Mouse (Mus musculus): ENCODE results near the gene Gpr176. TPM values are rescaled to one million over a fixed set of nuclear protein-coding genes. Genes with fewer than 3 reads are reported as not detected.

Gpr176 gene
- polyA plus RNA-seq, 1 experiment from 2014 or later = 7.7 TPM

- H3K9ac ChIP-seq = no peak overlapping the region
- no peaks in the 10 kb centered on the region for H3K27me3 ChIP-seq (ENCODE audit: control insufficient read depth, insufficient read depth, low read length)
- DNase-seq (ENCODE audit: low spot score) (no peak), ATAC-seq (ENCODE audit: low FRiP score) (no peak)
- H3K4me2 ChIP-seq (replicated peaks) = no peak overlapping the region
- no peaks in the 10 kb centered on the region for H3K36me3 ChIP-seq (replicated peaks; ENCODE audit: control insufficient read depth, insufficient read depth)
- H3K27ac ChIP-seq = no peak overlapping the region
- no peaks in the 10 kb centered on the region for H3K9me3 ChIP-seq (ENCODE audit: control insufficient read depth, low read length)
- WGBS = 82% methylated on average over 3 of the region's 3 CpGs
- no peak overlapping the region for H3K4me3 ChIP-seq (replicated peaks; ENCODE audit: low read length)
- H3K4me1 ChIP-seq (replicated peaks; ENCODE audit: control insufficient read depth, insufficient read depth, low read length) = 0 out of 2 replicates have a peak, but pooled peaks cover 5% of the 10 kb centered on the region
Measured at GRCm38 (mm10) chr2:118343897-118344296, 29.3 kb downstream of the Gpr176 start.

- ATAC-seq (ENCODE audit: low FRiP score) (no peak), DNase-seq (ENCODE audit: low spot score) (no peak)
- Histone ChIP-seq H3K4me2 (replicated peaks) (no peak overlapping the region), H3K4me3 (replicated peaks; ENCODE audit: low read length) (no peak overlapping the region), H3K9me3 (ENCODE audit: control insufficient read depth, low read length) (no peaks in the 10 kb centered on the region), H3K9ac (no peak overlapping the region), H3K4me1 (replicated peaks; ENCODE audit: control insufficient read depth, insufficient read depth, low read length) (0 out of 2 replicates have a peak, but pooled peaks cover 5% of the 10 kb centered on the region), H3K27ac (no peak overlapping the region), H3K27me3 (ENCODE audit: control insufficient read depth, insufficient read depth, low read length) (no peaks in the 10 kb centered on the region), H3K36me3 (replicated peaks; ENCODE audit: control insufficient read depth, insufficient read depth) (no peaks in the 10 kb centered on the region)
- WGBS = 82% methylated on average over 7 of the region's 7 CpGs
Measured at GRCm38 (mm10) chr2:118341295-118341694, 31.9 kb downstream of the Gpr176 start.

- WGBS = 50% methylated on average over 2 of the region's 2 CpGs
- no peak for ATAC-seq (ENCODE audit: low FRiP score)
Measured at GRCm38 (mm10) chr2:118336084-118336483, 37.1 kb downstream of the Gpr176 start.

GRCm38 (mm10) chr2:118322663-118323062 is 50.6 kb downstream of the Gpr176 start:
- H3K36me3 ChIP-seq (replicated peaks; ENCODE audit: control insufficient read depth, insufficient read depth) = no peaks in the 10 kb centered on the region
- H3K4me2 ChIP-seq (replicated peaks) = no peak overlapping the region
- no peak overlapping the region for H3K9ac ChIP-seq
- 72% methylated on average over 5 of the region's 5 CpGs for WGBS
- peaks cover 17% of the 10 kb centered on the region for H3K4me1 ChIP-seq (replicated peaks; ENCODE audit: control insufficient read depth, insufficient read depth, low read length)
- DNase-seq (ENCODE audit: low spot score) = no peak
- H3K27ac ChIP-seq = no peak overlapping the region
- ATAC-seq (ENCODE audit: low FRiP score) = no peak
- no peaks in the 10 kb centered on the region for H3K9me3 ChIP-seq (ENCODE audit: control insufficient read depth, low read length)
- no peak overlapping the region for H3K4me3 ChIP-seq (replicated peaks; ENCODE audit: low read length)
- H3K27me3 ChIP-seq (ENCODE audit: control insufficient read depth, insufficient read depth, low read length) = no peaks in the 10 kb centered on the region

More at GRCm38 (mm10) chr2:118336084-118336483, 37.1 kb downstream of the Gpr176 start:
- no peak for DNase-seq (ENCODE audit: low spot score)
- H3K27me3 ChIP-seq (ENCODE audit: control insufficient read depth, insufficient read depth, low read length) = no peaks in the 10 kb centered on the region
- no peak overlapping the region for H3K9ac ChIP-seq
- no peak overlapping the region for H3K27ac ChIP-seq
- H3K4me1 ChIP-seq (replicated peaks; ENCODE audit: control insufficient read depth, insufficient read depth, low read length) = no peaks in the 10 kb centered on the region
- no peaks in the 10 kb centered on the region for H3K9me3 ChIP-seq (ENCODE audit: control insufficient read depth, low read length)
- H3K4me3 ChIP-seq (replicated peaks; ENCODE audit: low read length) = no peak overlapping the region
- no peaks in the 10 kb centered on the region for H3K36me3 ChIP-seq (replicated peaks; ENCODE audit: control insufficient read depth, insufficient read depth)
- no peak overlapping the region for H3K4me2 ChIP-seq (replicated peaks)

GRCm38 (mm10) chr2:118321804-118322203 is 51.4 kb downstream of the Gpr176 start:
- Histone ChIP-seq H3K36me3 (replicated peaks; ENCODE audit: control insufficient read depth, insufficient read depth) (no peaks in the 10 kb centered on the region), H3K4me2 (replicated peaks) (no peak overlapping the region), H3K4me3 (replicated peaks; ENCODE audit: low read length) (no peak overlapping the region), H3K27ac (no peak overlapping the region), H3K9ac (no peak overlapping the region), H3K9me3 (ENCODE audit: control insufficient read depth, low read length) (no peaks in the 10 kb centered on the region), H3K27me3 (ENCODE audit: control insufficient read depth, insufficient read depth, low read length) (no peaks in the 10 kb centered on the region), H3K4me1 (replicated peaks; ENCODE audit: control insufficient read depth, insufficient read depth, low read length) (peaks cover 17% of the 10 kb centered on the region)
- DNase-seq (ENCODE audit: low spot score) = no peak
- no peak for ATAC-seq (ENCODE audit: low FRiP score)
- WGBS = 79% methylated on average over 4 of the region's 4 CpGs

GRCm38 (mm10) chr2:118321094-118321493 is 52.1 kb downstream of the Gpr176 start:
- H3K9me3 ChIP-seq (ENCODE audit: control insufficient read depth, low read length) = no peaks in the 10 kb centered on the region
- no peak overlapping the region for H3K27ac ChIP-seq
- ATAC-seq (ENCODE audit: low FRiP score) = no peak
- no peaks in the 10 kb centered on the region for H3K36me3 ChIP-seq (replicated peaks; ENCODE audit: control insufficient read depth, insufficient read depth)
- H3K4me2 ChIP-seq (replicated peaks) = no peak overlapping the region
- H3K4me1 ChIP-seq (replicated peaks; ENCODE audit: control insufficient read depth, insufficient read depth, low read length) = peaks cover 17% of the 10 kb centered on the region
- no peak for DNase-seq (ENCODE audit: low spot score)
- H3K9ac ChIP-seq = no peak overlapping the region
- H3K27me3 ChIP-seq (ENCODE audit: control insufficient read depth, insufficient read depth, low read length) = no peaks in the 10 kb centered on the region
- WGBS = 71% methylated on average over 4 of the region's 4 CpGs
- no peak overlapping the region for H3K4me3 ChIP-seq (replicated peaks; ENCODE audit: low read length)

GRCm38 (mm10) chr2:118320519-118320918 is 52.7 kb downstream of the Gpr176 start:
- Histone ChIP-seq H3K4me1 (replicated peaks; ENCODE audit: control insufficient read depth, insufficient read depth, low read length) (peaks cover 17% of the 10 kb centered on the region), H3K27ac (no peak overlapping the region), H3K9me3 (ENCODE audit: control insufficient read depth, low read length) (no peaks in the 10 kb centered on the region), H3K9ac (no peak overlapping the region), H3K4me2 (replicated peaks) (no peak overlapping the region), H3K36me3 (replicated peaks; ENCODE audit: control insufficient read depth, insufficient read depth) (no peaks in the 10 kb centered on the region), H3K27me3 (ENCODE audit: control insufficient read depth, insufficient read depth, low read length) (no peaks in the 10 kb centered on the region), H3K4me3 (replicated peaks; ENCODE audit: low read length) (no peak overlapping the region)
- ATAC-seq (ENCODE audit: low FRiP score) (no peak), DNase-seq (ENCODE audit: low spot score) (no peak)
- 21% methylated on average over 4 of the region's 4 CpGs for WGBS

- Histone ChIP-seq H3K4me1 (replicated peaks; ENCODE audit: control insufficient read depth, insufficient read depth, low read length) (peaks cover 17% of the 10 kb centered on the region), H3K9me3 (ENCODE audit: control insufficient read depth, low read length) (no peaks in the 10 kb centered on the region), H3K27ac (no peak overlapping the region), H3K27me3 (ENCODE audit: control insufficient read depth, insufficient read depth, low read length) (no peaks in the 10 kb centered on the region), H3K4me3 (replicated peaks; ENCODE audit: low read length) (no peak overlapping the region), H3K36me3 (replicated peaks; ENCODE audit: control insufficient read depth, insufficient read depth) (no peaks in the 10 kb centered on the region), H3K4me2 (replicated peaks) (no peak overlapping the region), H3K9ac (no peak overlapping the region)
- ATAC-seq (ENCODE audit: low FRiP score) (no peak), DNase-seq (ENCODE audit: low spot score) (no peak)
- 67% methylated on average over 5 of the region's 5 CpGs for WGBS
Measured at GRCm38 (mm10) chr2:118319176-118319575, 54.0 kb downstream of the Gpr176 start.

- no peaks in the 10 kb centered on the region for H3K9me3 ChIP-seq (ENCODE audit: control insufficient read depth, low read length)
- DNase-seq (ENCODE audit: low spot score) (no peak), ATAC-seq (ENCODE audit: low FRiP score) (peak; percentile 62; the same call in 1 of the 2 replicates)
- H3K36me3 ChIP-seq (replicated peaks; ENCODE audit: control insufficient read depth, insufficient read depth) = no peaks in the 10 kb centered on the region
- H3K4me2 ChIP-seq (replicated peaks) = no peak overlapping the region
- peaks cover 17% of the 10 kb centered on the region for H3K4me1 ChIP-seq (replicated peaks; ENCODE audit: control insufficient read depth, insufficient read depth, low read length)
- no peaks in the 10 kb centered on the region for H3K27me3 ChIP-seq (ENCODE audit: control insufficient read depth, insufficient read depth, low read length)
- no peak overlapping the region for H3K27ac ChIP-seq
- 49% methylated on average over 2 of the region's 2 CpGs for WGBS
- no peak overlapping the region for H3K4me3 ChIP-seq (replicated peaks; ENCODE audit: low read length)
- H3K9ac ChIP-seq = no peak overlapping the region
Measured at GRCm38 (mm10) chr2:118316939-118317338, 56.3 kb downstream of the Gpr176 start.

All from hindbrain, embryonic 14.5 days (tissue).